Mouse (Mus musculus) heart, embryonic 16.5 days (tissue): Measurements from ENCODE around the gene Btbd10. TPM values are rescaled to one million over a fixed set of nuclear protein-coding genes. Genes with fewer than 3 reads are reported as not detected.

ENCODE experiments used
- ATAC-seq: fragments of 200-750 bp; cut with Nextera tagmentation; replicated peaks from 2 replicates; pipeline ENCODE4 v1.8.0; 2017; ENCODE audit warnings: moderate number of reproducible peaks; ENCODE audit not compliant: insufficient read depth, low FRiP score; ENCODE audit errors: extremely low read depth
- H3K27ac ChIP-seq: fragments of 300-500 bp; sonication (generic); 2 replicates; pipeline ENCODE4 v1.5.1; 2014; ENCODE audit warnings: mild to moderate bottlenecking, low read length, control low read depth, moderate library complexity
- H3K27me3 ChIP-seq: fragments of 300-500 bp; sonication (generic); 2 replicates; pipeline ENCODE4 v1.6.1; 2014; ENCODE audit warnings: low read length, mixed read lengths; ENCODE audit not compliant: control insufficient read depth, insufficient read depth
- H3K36me3 ChIP-seq: fragments of 300-500 bp; sonication (generic); 2 replicates; pipeline ENCODE4 v1.6.1; 2014; ENCODE audit not compliant: control insufficient read depth, insufficient read depth
- H3K4me1 ChIP-seq: fragments of 300-500 bp; sonication (generic); 2 replicates; pipeline ENCODE4 v1.6.1; 2014; ENCODE audit warnings: low read length, mixed read lengths; ENCODE audit not compliant: control insufficient read depth, insufficient read depth
- H3K4me2 ChIP-seq: fragments of 300-500 bp; sonication (generic); 2 replicates; pipeline ENCODE4 v1.6.1; 2014; ENCODE audit warnings: low read depth, mild to moderate bottlenecking, control low read depth, low read length
- H3K4me3 ChIP-seq: fragments of 300-500 bp; sonication (generic); 2 replicates; pipeline ENCODE4 v1.5.1; 2014; ENCODE audit warnings: mild to moderate bottlenecking, control low read depth, low read length
- H3K9ac ChIP-seq: fragments of 300-500 bp; sonication (generic); 2 replicates; pipeline ENCODE4 v1.6.1; 2014; ENCODE audit warnings: low read length, control low read depth
- H3K9me3 ChIP-seq: fragments of 300-500 bp; sonication (generic); replicated peaks from 2 replicates; pipeline ENCODE4 v1.6.1; 2016; ENCODE audit warnings: low read length; ENCODE audit not compliant: control insufficient read depth
- WGBS: fragments of 180-500 bp; shearing (Covaris S2); extraction: QIAGEN DNeasy Blood & Tissue Kit; methylation state at CpG from one replicate; pipeline ENCODE4 v1.1.7; 2014; 5-methylcytosine and 5-hydroxymethylcytosine counted together
- polyA plus RNA-seq: library from polyadenylated mRNA; unstranded; fragments of >200 nt; fragmentation: Nextera tagmentation; extraction: Ambion mirVana; gene quantifications from 2 replicates; pipeline ENCODE4 v1.2.1, GENCODE M21; 2015

The Btbd10 gene
- polyA plus RNA-seq, 1 experiment from 2014 or later = 24.3 TPM

DNA sequence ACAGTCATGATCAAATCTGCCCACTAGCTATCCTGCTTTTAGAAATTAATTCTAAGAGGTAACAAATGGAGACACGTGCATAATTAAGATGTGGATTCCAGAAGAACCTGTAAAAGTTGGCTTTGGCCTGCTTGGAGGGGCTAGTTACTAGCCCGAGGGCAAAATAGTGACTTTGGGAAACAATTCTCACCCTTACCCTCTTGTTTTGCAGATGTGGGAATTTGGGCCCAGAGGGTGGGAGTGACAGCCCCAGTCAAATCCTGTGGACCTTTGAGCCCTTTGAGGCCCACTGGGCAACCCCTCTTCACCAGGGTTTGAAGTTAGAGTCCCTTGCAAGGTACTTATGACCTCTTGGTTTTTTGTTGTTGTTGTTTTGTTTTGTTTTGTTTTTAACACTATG lies 89.9 kb downstream of the Btbd10 start:
- ATAC-seq = no peak
- Histone ChIP-seq H3K4me1 (peaks cover 6% of the 10 kb centered on the region; the same call in 1 of the 2 replicates), H3K9ac (no peak overlapping the region), H3K4me2 (no peak overlapping the region), H3K4me3 (no peak overlapping the region), H3K27me3 (no peaks in the 10 kb centered on the region), H3K9me3 (no peaks in the 10 kb centered on the region), H3K36me3 (peaks cover 8% of the 10 kb centered on the region; the same call in 1 of the 2 replicates), H3K27ac (no peak overlapping the region)
- WGBS = 73% methylated on average over 2 of the region's 2 CpGs

DNA sequence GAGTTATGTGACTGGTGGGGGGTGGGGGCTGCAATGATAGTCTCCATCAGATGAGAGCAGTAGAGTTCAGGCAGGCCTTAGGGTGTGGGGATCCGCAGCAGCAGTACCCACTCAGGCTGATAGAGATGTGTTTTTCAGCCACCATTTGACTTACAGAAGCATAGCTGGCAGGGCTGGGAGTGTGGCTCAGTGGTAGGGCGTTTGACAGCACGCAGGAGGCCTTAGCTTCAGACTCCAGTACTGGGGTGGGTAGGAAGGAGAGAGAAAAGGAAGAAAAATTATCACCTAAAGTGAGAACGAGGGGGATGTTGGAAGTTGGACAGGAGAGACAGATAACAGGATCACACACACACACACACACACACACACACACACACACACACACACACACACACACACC lies 90.7 kb downstream of the Btbd10 start:
- 73% methylated on average over 4 of the region's 4 CpGs for WGBS
- Histone ChIP-seq H3K4me2 (no peak overlapping the region), H3K9me3 (no peaks in the 10 kb centered on the region), H3K27me3 (no peaks in the 10 kb centered on the region), H3K27ac (no peak overlapping the region), H3K4me1 (peaks cover 6% of the 10 kb centered on the region; the same call in 1 of the 2 replicates), H3K9ac (no peak overlapping the region), H3K36me3 (peaks cover 5% of the 10 kb centered on the region; the same call in 1 of the 2 replicates), H3K4me3 (no peak overlapping the region)
- no peak for ATAC-seq

DNA sequence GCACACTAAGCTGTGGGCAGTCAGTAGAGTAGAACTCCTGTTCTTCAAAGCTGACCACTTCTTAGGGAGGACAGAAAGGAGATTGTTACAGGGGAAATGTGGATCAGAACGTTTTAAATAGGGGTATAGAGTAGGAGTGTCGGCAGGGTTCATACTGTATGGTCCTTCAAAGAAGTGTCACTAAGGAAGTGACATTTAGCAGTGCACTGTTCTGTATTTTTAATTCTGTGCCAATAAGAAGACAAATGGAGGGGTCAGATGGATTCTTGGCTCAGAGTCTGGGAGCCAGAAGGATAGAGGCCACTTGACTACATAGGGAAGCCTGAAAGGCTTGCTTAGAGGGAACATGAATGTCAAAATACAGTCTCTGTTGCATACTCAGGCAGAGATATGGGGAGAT lies 91.9 kb downstream of the Btbd10 start:
- H3K9me3 ChIP-seq = no peaks in the 10 kb centered on the region

DNA sequence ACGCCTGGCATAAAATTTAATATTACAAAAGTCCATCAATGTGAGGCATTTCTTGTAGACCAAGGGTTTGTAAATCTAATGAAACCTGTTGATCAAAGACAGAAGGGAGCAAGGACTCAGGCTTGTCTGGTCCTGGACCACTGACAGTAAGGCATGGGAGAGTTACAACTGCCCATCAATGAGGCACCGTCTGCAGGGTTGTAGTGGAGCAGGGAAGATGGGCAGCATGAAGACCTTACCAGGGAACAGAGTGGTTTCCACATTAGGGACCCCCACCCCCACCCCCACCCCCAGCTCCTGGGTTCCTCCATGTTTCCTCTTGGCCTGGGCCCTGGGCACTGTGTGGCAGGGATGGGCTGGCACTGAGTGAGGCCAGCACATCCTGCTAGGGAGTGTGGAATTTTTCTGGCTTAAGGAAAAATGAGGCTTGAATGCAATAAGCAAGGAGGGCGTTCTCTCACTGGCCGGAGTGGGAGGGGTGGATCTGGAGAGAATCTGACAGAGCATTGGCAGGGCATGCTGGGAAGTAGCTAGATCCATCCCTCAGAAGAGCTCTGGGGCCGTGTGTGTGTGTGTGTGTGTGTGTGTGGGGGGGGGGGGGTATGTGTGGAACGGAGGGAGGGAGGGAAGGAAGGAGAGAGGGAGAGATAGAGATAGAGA lies 96.7 kb downstream of the Btbd10 start:
- Histone ChIP-seq H3K9me3 (no peaks in the 10 kb centered on the region), H3K4me3 (no peak overlapping the region), H3K36me3 (no peaks in the 10 kb centered on the region), H3K27me3 (no peaks in the 10 kb centered on the region), H3K4me2 (no peak overlapping the region), H3K9ac (no peak overlapping the region), H3K27ac (no peak overlapping the region), H3K4me1 (peaks cover 17% of the 10 kb centered on the region)
- ATAC-seq = no peak
- WGBS = 71% methylated on average over 5 of the region's 6 CpGs

More for the DNA sequence above, 91.9 kb downstream of the Btbd10 start:
- no peaks in the 10 kb centered on the region for H3K27me3 ChIP-seq
- WGBS = 43% methylated on average over 2 of the region's 2 CpGs
- no peaks in the 10 kb centered on the region for H3K36me3 ChIP-seq
- peaks cover 6% of the 10 kb centered on the region; the same call in 1 of the 2 replicates for H3K4me1 ChIP-seq
- H3K9ac ChIP-seq = no peak overlapping the region
- H3K27ac ChIP-seq = no peak overlapping the region
- ATAC-seq = no peak
- no peak overlapping the region for H3K4me2 ChIP-seq
- no peak overlapping the region for H3K4me3 ChIP-seq

DNA sequence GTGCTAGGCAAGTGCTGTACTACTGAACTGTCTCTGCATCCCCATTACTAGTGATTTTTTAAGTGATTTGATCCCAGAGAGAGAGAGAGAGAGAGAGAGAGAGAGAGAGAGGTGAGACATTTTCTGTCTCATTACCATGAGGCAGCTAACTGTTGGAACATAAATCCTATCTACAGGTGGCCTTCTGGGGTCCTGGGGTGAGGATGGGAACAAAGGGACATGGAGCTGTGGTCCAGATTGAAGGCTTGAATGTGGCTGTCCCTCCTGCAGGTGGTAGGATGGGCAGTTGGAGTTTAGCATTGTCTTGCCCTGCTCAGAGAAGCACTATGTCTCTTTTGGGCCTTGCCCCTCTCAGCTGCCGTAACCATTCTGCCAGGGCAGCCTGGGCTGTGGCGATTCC lies 98.2 kb downstream of the Btbd10 start:
- peaks cover 13% of the 10 kb centered on the region for H3K4me1 ChIP-seq
- H3K4me2 ChIP-seq = no peak overlapping the region
- WGBS = 84% methylated on average over 2 of the region's 2 CpGs
- H3K36me3 ChIP-seq = no peaks in the 10 kb centered on the region
- no peaks in the 10 kb centered on the region for H3K9me3 ChIP-seq
- no peak overlapping the region for H3K9ac ChIP-seq
- H3K27me3 ChIP-seq = no peaks in the 10 kb centered on the region
- no peak overlapping the region for H3K4me3 ChIP-seq
- ATAC-seq = no peak
- H3K27ac ChIP-seq = no peak overlapping the region

DNA sequence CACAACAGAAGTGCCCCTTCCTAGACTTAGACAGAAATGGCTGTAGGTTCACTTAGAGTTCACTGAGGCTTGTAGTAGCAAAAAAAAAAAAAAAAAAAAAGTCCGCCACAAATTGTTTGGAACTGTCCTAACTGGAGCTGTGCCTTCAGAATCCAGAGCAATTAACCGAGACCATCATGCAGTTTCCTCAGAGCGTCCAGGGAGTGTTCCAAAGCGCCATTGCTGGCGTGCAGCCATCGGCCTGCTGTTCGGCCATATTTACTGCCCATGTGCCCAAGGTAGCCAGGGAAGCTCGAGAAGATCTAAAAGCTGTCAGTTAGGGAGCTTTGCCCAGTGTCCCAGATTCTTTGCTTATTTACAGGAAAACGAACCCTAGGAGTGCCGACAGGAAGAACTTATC lies 98.6 kb downstream of the Btbd10 start:
- WGBS = 62% methylated on average over 10 of the region's 10 CpGs
- Histone ChIP-seq H3K4me2 (no peak overlapping the region), H3K27ac (no peak overlapping the region; the same call in 1 of the 2 replicates), H3K27me3 (no peaks in the 10 kb centered on the region), H3K4me1 (peaks cover 13% of the 10 kb centered on the region), H3K9ac (no peak overlapping the region; the same call in 1 of the 2 replicates), H3K9me3 (no peaks in the 10 kb centered on the region), H3K4me3 (no peak overlapping the region), H3K36me3 (no peaks in the 10 kb centered on the region)
- ATAC-seq = no peak

DNA sequence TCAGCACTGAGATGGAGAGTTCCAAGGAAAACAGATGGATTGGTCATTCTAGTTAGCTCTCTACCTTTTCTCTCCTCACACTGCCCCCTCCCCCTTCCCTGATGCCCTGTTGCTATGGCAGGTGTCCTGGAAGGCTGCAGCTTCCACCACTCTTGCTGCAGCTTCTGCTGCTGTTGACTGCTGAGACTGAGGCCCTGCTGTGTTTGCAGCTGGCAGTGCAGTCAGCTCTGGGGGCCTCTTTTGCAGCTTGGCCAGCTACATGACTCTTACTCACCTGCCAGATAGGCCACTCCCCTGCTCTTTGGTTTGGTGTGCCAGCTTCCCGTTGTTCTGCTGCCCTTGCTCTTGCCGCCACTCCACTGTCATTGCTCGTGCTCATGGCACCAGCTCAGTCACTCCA lies 99.3 kb downstream of the Btbd10 start:
- H3K9ac ChIP-seq = no peak overlapping the region; the same call in 1 of the 2 replicates
- WGBS = 53% methylated on average over 3 of the region's 3 CpGs

DNA sequence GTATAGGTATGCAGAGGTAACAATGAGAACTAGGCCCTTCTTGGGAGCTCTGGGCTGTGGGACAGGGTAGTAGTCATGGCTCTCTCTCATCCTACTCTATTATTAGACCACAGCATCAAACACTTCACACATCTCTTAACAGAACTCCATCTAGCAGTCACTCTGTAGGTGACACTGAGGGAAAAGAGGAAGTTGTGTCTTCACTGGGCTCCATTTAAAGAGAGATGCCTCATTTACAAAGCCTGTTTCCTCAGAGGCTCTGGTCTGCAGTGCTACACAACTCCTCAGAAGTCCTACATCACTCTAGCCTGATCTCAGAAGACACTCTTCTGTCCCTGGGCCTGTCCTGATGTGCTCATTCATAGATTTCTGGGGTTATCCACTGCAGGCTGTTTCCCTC lies 100.1 kb downstream of the Btbd10 start:
- no peaks in the 10 kb centered on the region for H3K9me3 ChIP-seq
- no peak for ATAC-seq

More for the DNA sequence above, 99.3 kb downstream of the Btbd10 start:
- H3K27ac ChIP-seq = no peak overlapping the region; the same call in 1 of the 2 replicates
- H3K36me3 ChIP-seq = no peaks in the 10 kb centered on the region
- no peak overlapping the region for H3K4me2 ChIP-seq
- no peak overlapping the region for H3K4me3 ChIP-seq
- no peak for ATAC-seq
- no peaks in the 10 kb centered on the region for H3K27me3 ChIP-seq
- H3K4me1 ChIP-seq = peaks cover 13% of the 10 kb centered on the region
- H3K9me3 ChIP-seq = no peaks in the 10 kb centered on the region

DNA sequence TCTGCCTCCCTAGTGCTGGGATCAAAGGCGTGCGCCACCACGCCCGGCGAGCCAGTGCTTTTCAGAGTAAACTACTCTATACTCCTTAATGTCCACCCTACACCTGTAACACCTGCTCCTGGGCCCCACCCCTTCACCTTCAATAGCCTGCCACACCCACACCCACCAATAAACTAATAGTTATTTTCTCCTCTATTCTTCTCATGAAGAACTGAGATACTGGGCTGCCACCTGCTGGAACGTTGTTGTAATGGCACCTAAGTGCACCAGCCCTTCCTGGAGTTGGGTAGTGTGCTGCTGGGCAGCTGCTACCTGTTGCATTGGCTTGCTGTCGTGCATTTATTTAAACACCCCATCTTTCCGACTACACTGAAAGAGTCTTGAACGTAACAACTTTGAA lies 100.9 kb downstream of the Btbd10 start:
- H3K27me3 ChIP-seq = no peaks in the 10 kb centered on the region
- H3K27ac ChIP-seq = no peak overlapping the region
- H3K9ac ChIP-seq = no peak overlapping the region
- H3K4me3 ChIP-seq = no peak overlapping the region
- H3K9me3 ChIP-seq = no peaks in the 10 kb centered on the region
- ATAC-seq = no peak
- H3K4me2 ChIP-seq = no peak overlapping the region
- H3K36me3 ChIP-seq = no peaks in the 10 kb centered on the region
- 73% methylated on average over 9 of the region's 9 CpGs for WGBS
- H3K4me1 ChIP-seq = peaks cover 13% of the 10 kb centered on the region

More for the DNA sequence above, 100.1 kb downstream of the Btbd10 start:
- Histone ChIP-seq H3K36me3 (no peaks in the 10 kb centered on the region), H3K4me2 (no peak overlapping the region), H3K9ac (no peak overlapping the region), H3K4me1 (peaks cover 13% of the 10 kb centered on the region), H3K27ac (no peak overlapping the region), H3K4me3 (no peak overlapping the region), H3K27me3 (no peaks in the 10 kb centered on the region)
